Mouse (Mus musculus) kidney, postnatal 0 days (tissue): ENCODE data around the gene Pigv. TPM values are rescaled to one million over a fixed set of nuclear protein-coding genes. Genes with fewer than 3 reads are reported as not detected.

Experiments used
- ATAC-seq: fragments of 200-750 bp; cut with Nextera tagmentation; replicated peaks from 2 replicates; pipeline ENCODE4 v1.8.0; 2017; ENCODE audit warnings: low read depth, moderate number of reproducible peaks, moderate TSS enrichment, moderate library complexity; ENCODE audit not compliant: low FRiP score
- DNase-seq: peaks from one replicate; pipeline ENCODE4 v3.0.0-alpha.2; 2016; ENCODE audit warnings: low spot score
- H3K27ac ChIP-seq: fragments of 300-500 bp; sonication (generic); 2 replicates; pipeline ENCODE4 v1.5.1; 2014; ENCODE audit warnings: mild to moderate bottlenecking
- H3K27me3 ChIP-seq: fragments of 300-500 bp; sonication (generic); 2 replicates; pipeline ENCODE4 v1.6.1; 2014; ENCODE audit warnings: low read length, mixed read lengths; ENCODE audit not compliant: insufficient read depth
- H3K36me3 ChIP-seq: fragments of 300-500 bp; sonication (generic); 2 replicates; pipeline ENCODE4 v1.6.1; 2014; ENCODE audit warnings: low read length, mixed read lengths; ENCODE audit not compliant: insufficient read depth
- H3K4me1 ChIP-seq: fragments of 300-500 bp; sonication (generic); replicated peaks from 2 replicates; pipeline ENCODE4 v1.6.1; 2014; ENCODE audit warnings: antibody characterized with exemption, low read length, mixed read lengths; ENCODE audit not compliant: insufficient read depth
- H3K4me2 ChIP-seq: fragments of 300-500 bp; sonication (generic); 2 replicates; pipeline ENCODE4 v1.6.1; 2014; ENCODE audit warnings: mild to moderate bottlenecking, low read length, moderate library complexity, mixed read lengths
- H3K4me3 ChIP-seq: fragments of 300-500 bp; sonication (generic); replicated peaks from 2 replicates; pipeline ENCODE4 v1.5.1; 2014; ENCODE audit warnings: low read depth, low read length
- H3K9ac ChIP-seq: fragments of 300-500 bp; sonication (generic); 2 replicates; pipeline ENCODE4 v1.6.1; 2014; ENCODE audit warnings: low read depth, low read length
- H3K9me3 ChIP-seq: fragments of 300-500 bp; sonication (generic); replicated peaks from 2 replicates; pipeline ENCODE4 v1.6.1; 2016; ENCODE audit warnings: low read length, inconsistent platforms, mixed read lengths
- CTCF ChIP-seq: IDR thresholded peaks from 2 replicates; pipeline ENCODE4 v1.5.1; 2016; ENCODE audit warnings: antibody characterized with exemption, low read depth, mild to moderate bottlenecking, moderate library complexity
- WGBS: fragments of 180-500 bp; shearing (Covaris S2); extraction: QIAGEN DNeasy Blood & Tissue Kit; methylation state at CpG from one replicate; pipeline ENCODE4 v1.1.7; 2014; 5-methylcytosine and 5-hydroxymethylcytosine counted together
- polyA plus RNA-seq: library from polyadenylated mRNA; unstranded; fragments of >200 nt; fragmentation: Nextera tagmentation; extraction: Ambion mirVana; gene quantifications from 2 replicates; pipeline ENCODE4 v1.2.1, GENCODE M21; 2015

Gene Pigv
- 19.1 and 19.7 TPM in 2 replicates for polyA plus RNA-seq

GRCm38 (mm10) chr4:133671881-133672844, at the start of gene Pigv:
TSS of gene Pigv (minus strand) at chr4:133672647.
- Histone ChIP-seq H3K27me3 (no peaks in the 10 kb centered on the region), H3K27ac (peak within 1 kb of the TSS; percentile 99), H3K36me3 (0 out of 2 replicates have a peak, but pooled peaks cover 6% of the 10 kb centered on the region), H3K9ac (peak within 1 kb of the TSS; percentile 93), H3K9me3 (no peaks in the 10 kb centered on the region), H3K4me3 (peak within 1 kb of the TSS; percentile 70), H3K4me1 (peaks cover 37% of the 10 kb centered on the region), H3K4me2 (peak within 1 kb of the TSS; percentile 78)
- DNase-seq, result peak; percentile 95
- TF ChIP-seq CTCF, result no peak; the same call in 1 of the 2 replicates
- under 1% methylated on average over 70 of the region's 76 CpGs for WGBS
- ATAC-seq, result peak; percentile 90

- H3K36me3 ChIP-seq, result peaks cover 63% of the 10 kb centered on the region
- no peaks in the 10 kb centered on the region for H3K4me1 ChIP-seq
Observed at GRCm38 (mm10) chr4:133719791-133720190, 47.3 kb upstream of the Pigv start.

GRCm38 (mm10) chr4:133712755-133713154, 40.3 kb upstream of the Pigv start:
- no peak for TF ChIP-seq CTCF
- Histone ChIP-seq H3K4me2 (no peak overlapping the region), H3K27me3 (no peaks in the 10 kb centered on the region), H3K36me3 (peaks cover 50% of the 10 kb centered on the region), H3K9me3 (no peaks in the 10 kb centered on the region), H3K4me3 (no peak overlapping the region), H3K27ac (no peak overlapping the region), H3K9ac (no peak overlapping the region), H3K4me1 (peaks cover 6% of the 10 kb centered on the region)
- 73% methylated on average over 5 of the region's 5 CpGs for WGBS
- ATAC-seq, result no peak
- DNase-seq, result no peak

More at GRCm38 (mm10) chr4:133719791-133720190, 47.3 kb upstream of the Pigv start:
- WGBS, result 86% methylated on average over 3 of the region's 3 CpGs
- H3K4me3 ChIP-seq, result no peak overlapping the region
- no peak overlapping the region for H3K4me2 ChIP-seq
- H3K9me3 ChIP-seq, result no peaks in the 10 kb centered on the region
- TF ChIP-seq CTCF, result no peak
- ATAC-seq, result no peak
- no peaks in the 10 kb centered on the region for H3K27me3 ChIP-seq
- H3K27ac ChIP-seq, result no peak overlapping the region
- no peak overlapping the region for H3K9ac ChIP-seq
- DNase-seq, result no peak

GRCm38 (mm10) chr4:133711307-133712076, 39.0 kb upstream of the Pigv start:
- DNase-seq, result no peak
- WGBS, result 67% methylated on average over 6 of the region's 6 CpGs
- TF ChIP-seq CTCF, result no peak
- H3K4me1 ChIP-seq, result peaks cover 6% of the 10 kb centered on the region
- no peak overlapping the region for H3K27ac ChIP-seq
- H3K27me3 ChIP-seq, result no peaks in the 10 kb centered on the region
- no peak overlapping the region for H3K4me2 ChIP-seq
- H3K9me3 ChIP-seq, result no peaks in the 10 kb centered on the region
- peaks cover 37% of the 10 kb centered on the region for H3K36me3 ChIP-seq
- no peak for ATAC-seq
- H3K4me3 ChIP-seq, result no peak overlapping the region
- H3K9ac ChIP-seq, result no peak overlapping the region

- H3K4me2 ChIP-seq, result no peak overlapping the region
- H3K9ac ChIP-seq, result no peak overlapping the region
- no peak overlapping the region for H3K27ac ChIP-seq
- TF ChIP-seq CTCF, result no peak
- H3K9me3 ChIP-seq, result no peaks in the 10 kb centered on the region
- WGBS, result 46% methylated on average over 2 of the region's 2 CpGs
- H3K4me1 ChIP-seq, result peaks cover 21% of the 10 kb centered on the region
- H3K4me3 ChIP-seq, result no peak overlapping the region
- no peaks in the 10 kb centered on the region for H3K27me3 ChIP-seq
- H3K36me3 ChIP-seq, result peaks cover 35% of the 10 kb centered on the region
- DNase-seq (peak; percentile 56), ATAC-seq (peak; percentile 65; the same call in 1 of the 2 replicates)
Observed at GRCm38 (mm10) chr4:133709395-133709794, 36.9 kb upstream of the Pigv start.

- no peak for TF ChIP-seq CTCF
- Histone ChIP-seq H3K4me1 (peaks cover 21% of the 10 kb centered on the region), H3K4me3 (no peak overlapping the region), H3K36me3 (peaks cover 22% of the 10 kb centered on the region; the same call in 1 of the 2 replicates), H3K9me3 (no peaks in the 10 kb centered on the region), H3K9ac (no peak overlapping the region), H3K27ac (peak overlapping the region; percentile 87), H3K27me3 (no peaks in the 10 kb centered on the region), H3K4me2 (peak overlapping the region; percentile 29; the same call in 1 of the 2 replicates)
- DNase-seq, result no peak
- WGBS, result 45% methylated on average over 1 of the region's 1 CpGs
- no peak for ATAC-seq
Observed at GRCm38 (mm10) chr4:133707464-133707863, 35.0 kb upstream of the Pigv start.
